In the genomic region with DNA sequence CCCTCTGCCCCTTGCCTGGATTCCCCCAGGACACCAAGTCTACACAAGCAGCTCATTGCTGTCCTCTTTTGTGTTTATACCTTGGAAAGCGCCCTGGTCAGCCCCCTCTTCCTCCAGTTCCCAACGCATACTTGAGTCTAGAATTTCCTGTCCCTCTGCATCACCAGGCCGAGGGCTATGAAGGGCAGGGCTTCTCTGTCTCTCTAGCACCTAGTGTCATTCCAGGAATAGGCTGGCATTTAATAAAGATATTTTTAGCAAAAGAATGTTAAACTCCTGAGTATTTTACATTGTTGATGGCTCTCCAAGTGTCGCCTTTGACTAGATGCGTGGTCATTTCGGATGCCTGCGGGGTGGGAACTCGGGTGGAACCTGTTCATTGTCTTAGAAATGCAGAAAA, we compare ENCODE assay signal across 16 mouse cellular contexts. TPM values are rescaled to one million over a fixed set of nuclear protein-coding genes. Genes with fewer than 3 reads are reported as not detected.
A peak's percentile ranks its signal among the peaks of the same experiment; 100 is the strongest.
DNase-seq lines count a peak whose midpoint lies in the region; ATAC-seq and TF ChIP-seq lines count a peak whose summit lies in the region.
"Had no signal": no experiment of that assay in that cellular context is flagged by ENCODE, and none has a peak within 500 bp of the region (broad histone marks: within the 10 kb centered on the region; RNA-seq: fewer than 3 reads in every experiment).

No protein-coding gene starts in this region.

- ATAC-seq in embryonic facial prominence, embryonic 13.5 days (ENCODE audit: insufficient number of reproducible peaks, insufficient read depth, low FRiP score, low TSS enrichment, low read depth) = no peak
- no peak for ATAC-seq in lung, embryonic 15.5 days (ENCODE audit: borderline replicate concordance, extremely low read depth, low FRiP score, low TSS enrichment)
- peak; percentile 63 for ATAC-seq in heart, postnatal 0 days (ENCODE audit: insufficient read depth, low read depth)
- no peak for ATAC-seq in inflammation-experienced regulatory T-cells, adult 6 months
- ATAC-seq in hindbrain, embryonic 14.5 days (ENCODE audit: low FRiP score) = no peak
- ATAC-seq: hindbrain, embryonic 16.5 days; midbrain, embryonic 15.5 days had no signal

- H3K4me1 ChIP-seq in embryonic facial prominence, embryonic 13.5 days = peaks cover 58% of the 10 kb centered on the region
- H3K4me1 ChIP-seq in embryonic facial prominence, embryonic 10.5 days = peaks cover 26% of the 10 kb centered on the region
- H3K4me1 ChIP-seq in lung, embryonic 15.5 days = peaks cover 38% of the 10 kb centered on the region
- peaks cover 25% of the 10 kb centered on the region; the same call in 1 of the 2 replicates for H3K4me1 ChIP-seq in heart, postnatal 0 days (ENCODE audit: control insufficient read depth, insufficient read depth)
- H3K4me1 ChIP-seq in hindbrain, embryonic 14.5 days (replicated peaks; ENCODE audit: control insufficient read depth, insufficient read depth, low read length) = peaks cover 16% of the 10 kb centered on the region

- peak overlapping the region; percentile 19; the same call in 1 of the 2 replicates for H3K4me3 ChIP-seq in embryonic facial prominence, embryonic 13.5 days
- H3K4me3 ChIP-seq in embryonic facial prominence, embryonic 10.5 days = no peak overlapping the region
- 0 out of 2 replicates have a peak overlapping the region, but pooled peaks have one; percentile 6 for H3K4me3 ChIP-seq in lung, embryonic 15.5 days
- H3K4me3 ChIP-seq in heart, postnatal 0 days (ENCODE audit: low read depth, low read length) = no peak overlapping the region
- H3K4me3 ChIP-seq in hindbrain, embryonic 14.5 days (replicated peaks; ENCODE audit: low read length) = no peak overlapping the region
- H3K4me3 ChIP-seq: gastrocnemius, adult 2 months; midbrain, embryonic 15.5 days had no signal

- H3K9me3 ChIP-seq in embryonic facial prominence, embryonic 13.5 days = no peaks in the 10 kb centered on the region
- no peaks in the 10 kb centered on the region for H3K9me3 ChIP-seq in embryonic facial prominence, embryonic 10.5 days
- H3K9me3 ChIP-seq in lung, embryonic 15.5 days = no peaks in the 10 kb centered on the region
- no peaks in the 10 kb centered on the region for H3K9me3 ChIP-seq in heart, postnatal 0 days (replicated peaks; ENCODE audit: control insufficient read depth, low read length)
- peaks cover 3% of the 10 kb centered on the region; the same call in 1 of the 2 replicates for H3K9me3 ChIP-seq in hindbrain, embryonic 14.5 days (ENCODE audit: control insufficient read depth, low read length)
- H3K9me3 ChIP-seq: midbrain, embryonic 15.5 days had no signal

- WGBS in embryonic facial prominence, embryonic 13.5 days = 70% methylated on average over 8 of the region's 8 CpGs
- 79% methylated on average over 8 of the region's 8 CpGs for WGBS in embryonic facial prominence, embryonic 10.5 days
- WGBS in lung, embryonic 15.5 days = 58% methylated on average over 8 of the region's 8 CpGs
- 32% methylated on average over 8 of the region's 8 CpGs for WGBS in heart, postnatal 0 days
- WGBS in hindbrain, embryonic 14.5 days = 86% methylated on average over 8 of the region's 8 CpGs

- peak; percentile 67; the same call in 1 of the 2 replicates for TF ChIP-seq EP300 in heart, postnatal 0 days (IDR thresholded peaks at IDR 0.05; ENCODE audit: low read depth)

- H3K36me3 ChIP-seq in embryonic facial prominence, embryonic 13.5 days = no peaks in the 10 kb centered on the region
- no peaks in the 10 kb centered on the region for H3K36me3 ChIP-seq in embryonic facial prominence, embryonic 10.5 days (replicated peaks)
- no peaks in the 10 kb centered on the region for H3K36me3 ChIP-seq in lung, embryonic 15.5 days
- no peaks in the 10 kb centered on the region for H3K36me3 ChIP-seq in heart, postnatal 0 days (replicated peaks; ENCODE audit: control insufficient read depth, insufficient read depth, low read length)
- no peaks in the 10 kb centered on the region for H3K36me3 ChIP-seq in hindbrain, embryonic 14.5 days (replicated peaks; ENCODE audit: control insufficient read depth, insufficient read depth)
- H3K36me3 ChIP-seq: midbrain, embryonic 15.5 days had no signal

- no peak for DNase-seq in embryonic facial prominence, embryonic 10.5 days (ENCODE audit: low spot score)
- no peak for DNase-seq in lung, postnatal 10 days
- DNase-seq in heart, postnatal 0 days (ENCODE audit: low spot score) = peak; percentile 81
- DNase-seq in urinary bladder, postnatal 10 days (ENCODE audit: low spot score) = no peak
- no peak for DNase-seq in hindbrain, embryonic 14.5 days (ENCODE audit: low spot score)
- DNase-seq: cerebellum, postnatal 10 days; gastrocnemius, adult 2 months; kidney, adult 11 months; retina, postnatal 1 day had no signal

- peaks cover 9% of the 10 kb centered on the region for H3K27me3 ChIP-seq in embryonic facial prominence, embryonic 13.5 days
- peaks cover 49% of the 10 kb centered on the region for H3K27me3 ChIP-seq in embryonic facial prominence, embryonic 10.5 days (replicated peaks; ENCODE audit: low read depth, poor library complexity, severe bottlenecking)
- peaks cover 14% of the 10 kb centered on the region; the same call in 1 of the 2 replicates for H3K27me3 ChIP-seq in lung, embryonic 15.5 days
- peaks cover 4% of the 10 kb centered on the region for H3K27me3 ChIP-seq in heart, postnatal 0 days (ENCODE audit: control insufficient read depth, insufficient read depth, low read length)
- H3K27me3 ChIP-seq in hindbrain, embryonic 14.5 days (ENCODE audit: control insufficient read depth, insufficient read depth, low read length) = 0 out of 2 replicates have a peak, but pooled peaks cover 5% of the 10 kb centered on the region
- H3K27me3 ChIP-seq: midbrain, embryonic 15.5 days had no signal

- no peak overlapping the region; the same call in 1 of the 2 replicates for H3K27ac ChIP-seq in embryonic facial prominence, embryonic 13.5 days
- no peak overlapping the region for H3K27ac ChIP-seq in embryonic facial prominence, embryonic 10.5 days (replicated peaks)
- no peak overlapping the region for H3K27ac ChIP-seq in lung, embryonic 15.5 days
- peak overlapping the region; percentile 92 for H3K27ac ChIP-seq in heart, postnatal 0 days (ENCODE audit: low read depth)
- no peak overlapping the region for H3K27ac ChIP-seq in hindbrain, embryonic 14.5 days
- H3K27ac ChIP-seq: gastrocnemius, adult 2 months; kidney, postnatal 0 days; midbrain, embryonic 15.5 days had no signal

- H3K4me2 ChIP-seq in embryonic facial prominence, embryonic 13.5 days = peak overlapping the region; percentile 41
- peak overlapping the region; percentile 21 for H3K4me2 ChIP-seq in lung, embryonic 15.5 days
- H3K4me2 ChIP-seq in heart, postnatal 0 days (ENCODE audit: low read depth, low read length) = peak overlapping the region; percentile 43
- H3K4me2 ChIP-seq in hindbrain, embryonic 14.5 days (replicated peaks) = no peak overlapping the region
- H3K4me2 ChIP-seq: liver, embryonic 11.5 days; midbrain, embryonic 15.5 days had no signal

- TF ChIP-seq CTCF in heart, postnatal 0 days (IDR thresholded peaks at IDR 0.05; ENCODE audit: low read depth) = no peak

- H3K9ac ChIP-seq in embryonic facial prominence, embryonic 13.5 days = no peak overlapping the region
- no peak overlapping the region for H3K9ac ChIP-seq in lung, embryonic 15.5 days
- H3K9ac ChIP-seq in heart, postnatal 0 days (replicated peaks; ENCODE audit: low read depth, low read length) = no peak overlapping the region
- H3K9ac ChIP-seq in hindbrain, embryonic 14.5 days = no peak overlapping the region
- H3K9ac ChIP-seq: midbrain, embryonic 15.5 days had no signal

RNA-seq across cellular contexts. Expression of gene Fam174b, which starts 3.0 kb away (rescaled TPM):
- 68.6 and 68.9 TPM in 2 replicates for polyA plus RNA-seq in embryonic facial prominence, embryonic 13.5 days (2015; fragmentation: Nextera tagmentation; extraction: Ambion mirVana)
- polyA plus RNA-seq in embryonic facial prominence, embryonic 10.5 days (2016; fragmentation: Nextera tagmentation; extraction: Ambion mirVana) = 20.2 and 24.5 TPM in 2 replicates
- 83.7 and 84.4 TPM in 2 replicates for polyA plus RNA-seq in lung, embryonic 15.5 days (2015; fragmentation: Nextera tagmentation; extraction: Ambion mirVana)
- total RNA-seq in heart, postnatal 0 days (2014; rRNA removed; ENCODE audit: low replicate concordance) = 94.7 and 105 TPM in 2 replicates
- 72.9 and 81.0 TPM in 2 replicates for polyA plus RNA-seq in heart, postnatal 0 days (2015; fragmentation: Nextera tagmentation; extraction: Ambion mirVana)
- 1 to 10 TPM in 2 of 3 experiments, under 1 TPM in 1; 0.74 to 2.1 (median 1.7) TPM for polyA plus RNA-seq in inflammation-experienced regulatory T-cells, adult 6 months (2017; shearing (Covaris generic))
- 32.9 and 37.6 TPM in 2 replicates for polyA plus RNA-seq in hindbrain, embryonic 14.5 days (2014; fragmentation: Nextera tagmentation; extraction: Ambion mirVana)

Comparison
In these comparisons a context has a peak if more than half of its experiments do, and no peak if none do; other contexts are left out.
1. H3K4me3 ChIP-seq: peak in embryonic facial prominence, embryonic 13.5 days (single experiment) and lung, embryonic 15.5 days (single experiment); none in embryonic facial prominence, embryonic 10.5 days (single experiment), heart, postnatal 0 days (single experiment) and hindbrain, embryonic 14.5 days (single experiment).